Mouse (Mus musculus): ENCODE results near the gene Emilin2.

Gene Emilin2

GRCm38 (mm10) chr17:71300338-71300737 is 11.4 kb downstream of the Emilin2 start:
- no peak for DNase-seq (ENCODE audit: low spot score)

GRCm38 (mm10) chr17:71299879-71300278 is 11.9 kb downstream of the Emilin2 start:
- DNase-seq (ENCODE audit: low spot score) = no peak

- no peak for DNase-seq (ENCODE audit: low spot score)
Measured at GRCm38 (mm10) chr17:71294570-71294969, 17.2 kb downstream of the Emilin2 start.

GRCm38 (mm10) chr17:71292897-71293296 is 18.9 kb downstream of the Emilin2 start:
- no peak for DNase-seq (ENCODE audit: low spot score)

- no peak for DNase-seq (ENCODE audit: low spot score)
Measured at GRCm38 (mm10) chr17:71291897-71292420, 19.8 kb downstream of the Emilin2 start.

- DNase-seq (ENCODE audit: low spot score) = no peak
Measured at GRCm38 (mm10) chr17:71290486-71291410, 21.0 kb downstream of the Emilin2 start.

GRCm38 (mm10) chr17:71289572-71290176 is 22.1 kb downstream of the Emilin2 start:
- DNase-seq (ENCODE audit: low spot score) = no peak

GRCm38 (mm10) chr17:71288808-71289548 is 22.8 kb downstream of the Emilin2 start:
- DNase-seq (ENCODE audit: low spot score) = no peak

GRCm38 (mm10) chr17:71288145-71288758 is 23.5 kb downstream of the Emilin2 start:
- DNase-seq (ENCODE audit: low spot score) = no peak

- DNase-seq (ENCODE audit: low spot score) = no peak
Measured at GRCm38 (mm10) chr17:71287586-71287985, 24.2 kb downstream of the Emilin2 start.

- no peak for DNase-seq (ENCODE audit: low spot score)
Measured at GRCm38 (mm10) chr17:71285929-71286328, 25.8 kb downstream of the Emilin2 start.

GRCm38 (mm10) chr17:71284890-71285289 is 26.9 kb downstream of the Emilin2 start:
- no peak for DNase-seq (ENCODE audit: low spot score)

- no peak for DNase-seq (ENCODE audit: low spot score)
Measured at GRCm38 (mm10) chr17:71283237-71283636, 28.5 kb downstream of the Emilin2 start.

GRCm38 (mm10) chr17:71282716-71283115 is 29.1 kb downstream of the Emilin2 start:
- DNase-seq (ENCODE audit: low spot score) = no peak

- DNase-seq (ENCODE audit: low spot score) = no peak
Measured at GRCm38 (mm10) chr17:71277701-71278491, 33.9 kb downstream of the Emilin2 start.

- DNase-seq (ENCODE audit: low spot score) = no peak
Measured at GRCm38 (mm10) chr17:71276771-71277170, 35.0 kb downstream of the Emilin2 start.

GRCm38 (mm10) chr17:71273901-71274300 is 37.9 kb downstream of the Emilin2 start:
- DNase-seq (ENCODE audit: low spot score) = no peak

GRCm38 (mm10) chr17:71268599-71268998 is 43.2 kb downstream of the Emilin2 start:
- DNase-seq (ENCODE audit: low spot score) = no peak

GRCm38 (mm10) chr17:71268152-71268551 is 43.6 kb downstream of the Emilin2 start:
- no peak for DNase-seq (ENCODE audit: low spot score)

- DNase-seq (ENCODE audit: low spot score) = no peak
Measured at GRCm38 (mm10) chr17:71267374-71267773, 44.4 kb downstream of the Emilin2 start.
